Mouse (Mus musculus) limb, embryonic 12.5 days (tissue): Measurements from ENCODE around the gene Fam43a. TPM values are rescaled to one million over a fixed set of nuclear protein-coding genes. Genes with fewer than 3 reads are reported as not detected.

Source experiments
- ATAC-seq: fragments of 200-750 bp; cut with Nextera tagmentation; 2 replicates; pipeline ENCODE4 v1.8.0; 2017; ENCODE audit warnings: low read depth, moderate TSS enrichment; ENCODE audit not compliant: insufficient number of reproducible peaks, insufficient read depth, low FRiP score, low TSS enrichment
- H3K27ac ChIP-seq: fragments of 300-500 bp; sonication (generic); 2 replicates; pipeline ENCODE4 v1.5.1; 2016; ENCODE audit warnings: mild to moderate bottlenecking, moderate library complexity
- H3K27me3 ChIP-seq: fragments of 300-500 bp; sonication (generic); 2 replicates; pipeline ENCODE4 v1.6.1; 2016; ENCODE audit warnings: mild to moderate bottlenecking, moderate library complexity
- H3K36me3 ChIP-seq: fragments of 300-500 bp; sonication (generic); 2 replicates; pipeline ENCODE4 v1.6.1; 2016; ENCODE audit warnings: mild to moderate bottlenecking, moderate library complexity
- H3K4me1 ChIP-seq: fragments of 300-500 bp; sonication (generic); replicated peaks from 2 replicates; pipeline ENCODE4 v1.6.1; 2016
- H3K4me2 ChIP-seq: fragments of 300-500 bp; sonication (generic); 2 replicates; pipeline ENCODE4 v1.6.1; 2016; ENCODE audit warnings: mild to moderate bottlenecking, moderate library complexity
- H3K4me3 ChIP-seq: fragments of 300-500 bp; sonication (generic); replicated peaks from 2 replicates; pipeline ENCODE4 v1.5.1; 2016; ENCODE audit warnings: mild to moderate bottlenecking
- H3K9ac ChIP-seq: fragments of 300-500 bp; sonication (generic); replicated peaks from 2 replicates; pipeline ENCODE4 v1.6.1; 2016; ENCODE audit warnings: mild to moderate bottlenecking, moderate library complexity
- H3K9me3 ChIP-seq: fragments of 300-500 bp; sonication (generic); 2 replicates; pipeline ENCODE4 v1.6.1; 2016; ENCODE audit warnings: mild to moderate bottlenecking, moderate library complexity
- WGBS: fragments of 180-500 bp; shearing (Covaris S2); methylation state at CpG from one replicate; pipeline ENCODE4 v1.1.7; 2016; 5-methylcytosine and 5-hydroxymethylcytosine counted together
- polyA plus RNA-seq: library from polyadenylated mRNA; unstranded; fragments of >200 nt; fragmentation: Nextera tagmentation; extraction: Ambion mirVana; gene quantifications from 2 replicates; pipeline ENCODE4 v1.2.1, GENCODE M21; 2016

Fam43a gene
- polyA plus RNA-seq, result 11.2 and 12.0 TPM in 2 replicates

GRCm38 (mm10) chr16:30599491-30600268, at the start of gene Fam43a:
TSS of gene Fam43a (plus strand) at chr16:30599723.
- Histone ChIP-seq H3K27ac (peak within 1 kb of the TSS; percentile 53; the same call in 1 of the 2 replicates), H3K9ac (peak within 1 kb of the TSS; percentile 72), H3K36me3 (no peaks in the 10 kb centered on the region), H3K9me3 (no peaks in the 10 kb centered on the region), H3K27me3 (peaks cover 60% of the 10 kb centered on the region), H3K4me3 (peak within 1 kb of the TSS; percentile 63), H3K4me1 (peaks cover 47% of the 10 kb centered on the region), H3K4me2 (peak within 1 kb of the TSS; percentile 97)
- WGBS, result under 1% methylated on average over 63 of the region's 63 CpGs
- peak; percentile 45 for ATAC-seq

- H3K36me3 ChIP-seq, result peaks cover 16% of the 10 kb centered on the region
- peaks cover 17% of the 10 kb centered on the region for H3K4me1 ChIP-seq
- H3K4me3 ChIP-seq, result peak overlapping the region; percentile 72
- 0 out of 2 replicates have a peak, but pooled peaks cover 7% of the 10 kb centered on the region for H3K27me3 ChIP-seq
- peak; percentile 88 for ATAC-seq
- H3K27ac ChIP-seq, result 0 out of 2 replicates have a peak overlapping the region, but pooled peaks have one; percentile 64
- under 1% methylated on average over 63 of the region's 63 CpGs for WGBS
- peak overlapping the region; percentile 91 for H3K9ac ChIP-seq
- peak overlapping the region; percentile 65 for H3K4me2 ChIP-seq
- peaks cover 16% of the 10 kb centered on the region for H3K9me3 ChIP-seq
Observed at GRCm38 (mm10) chr16:30549966-30550747, 49.4 kb upstream of the Fam43a start.

DNA sequence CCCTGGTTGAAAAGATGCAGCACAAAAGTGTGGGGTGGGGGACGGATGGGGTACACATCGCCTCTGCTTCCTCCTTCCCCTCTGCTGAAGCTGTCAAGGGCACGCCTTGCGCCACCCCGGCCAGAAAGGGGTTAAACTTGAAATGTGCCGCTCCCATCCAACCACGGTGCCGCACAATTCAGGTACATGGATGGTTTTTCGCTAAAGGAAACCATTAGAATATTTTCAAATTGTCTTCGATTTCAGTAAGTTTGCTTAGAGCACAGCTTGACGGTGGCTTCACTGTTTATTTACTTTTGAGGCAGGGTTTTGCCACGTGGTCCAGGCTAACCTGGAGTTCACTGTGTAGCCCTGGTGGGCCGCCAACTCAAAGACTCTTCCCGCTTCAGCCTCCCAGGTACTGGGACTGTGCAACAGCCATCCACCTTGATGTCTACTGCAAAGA, 48.8 kb upstream of the Fam43a start, which contains the start of gene Tmem44:
Gene Tmem44, minus strand, starts transcription at position 95 of the 445 bp plus-strand sequence.
- 7% methylated on average over 14 of the region's 14 CpGs for WGBS
- H3K4me1 ChIP-seq, result peaks cover 17% of the 10 kb centered on the region
- H3K27ac ChIP-seq, result 0 out of 2 replicates have a peak within 1 kb of the TSS, but pooled peaks have one; percentile 64
- H3K27me3 ChIP-seq, result 0 out of 2 replicates have a peak, but pooled peaks cover 7% of the 10 kb centered on the region
- H3K4me2 ChIP-seq, result peak within 1 kb of the TSS; percentile 65
- H3K4me3 ChIP-seq, result peak within 1 kb of the TSS; percentile 72
- H3K9me3 ChIP-seq, result peaks cover 23% of the 10 kb centered on the region
- peak; percentile 29; the same call in 1 of the 2 replicates for ATAC-seq
- peaks cover 11% of the 10 kb centered on the region; the same call in 1 of the 2 replicates for H3K36me3 ChIP-seq
- H3K9ac ChIP-seq, result peak within 1 kb of the TSS; percentile 91

DNA sequence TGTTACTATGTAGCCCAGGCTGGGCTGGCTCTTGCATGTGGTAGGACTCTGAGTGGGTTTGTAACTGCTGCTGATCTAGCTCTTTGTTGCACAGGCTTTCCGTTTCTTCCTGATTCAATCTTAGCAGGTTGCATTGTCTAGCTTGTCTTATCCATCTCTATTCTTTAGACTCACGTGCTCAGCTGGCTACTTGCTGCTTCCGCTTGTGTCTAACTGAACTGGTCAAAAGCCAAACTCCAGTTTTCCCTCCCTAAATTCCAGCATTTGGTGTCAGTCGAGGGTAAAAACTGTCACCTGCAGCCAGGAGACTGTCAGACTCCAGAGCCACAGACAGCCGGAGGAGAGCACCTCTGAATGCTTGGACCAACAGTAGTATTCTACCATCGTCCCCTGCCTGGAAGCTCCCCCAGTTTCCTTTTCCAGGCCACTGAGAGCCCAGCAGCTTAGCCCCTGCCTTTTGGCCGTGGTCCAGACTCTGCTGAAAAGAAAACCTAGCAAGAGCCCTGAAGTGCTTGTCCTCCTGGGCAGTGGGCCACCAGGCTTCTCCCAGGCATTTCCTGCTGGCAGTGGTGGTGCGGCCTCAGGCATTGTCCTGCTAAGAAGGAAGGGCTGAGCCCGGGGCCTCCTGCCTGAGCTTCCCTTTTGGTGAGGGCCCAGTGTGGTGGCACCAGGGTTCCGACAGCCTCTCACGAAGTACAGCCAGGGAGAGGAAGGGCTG, 46.7 kb upstream of the Fam43a start:
- Histone ChIP-seq H3K9me3 (peaks cover 33% of the 10 kb centered on the region), H3K4me1 (peaks cover 17% of the 10 kb centered on the region), H3K27ac (peak overlapping the region; percentile 47; the same call in 1 of the 2 replicates), H3K27me3 (0 out of 2 replicates have a peak, but pooled peaks cover 7% of the 10 kb centered on the region), H3K36me3 (peaks cover 14% of the 10 kb centered on the region; the same call in 1 of the 2 replicates), H3K4me3 (no peak overlapping the region), H3K4me2 (no peak overlapping the region), H3K9ac (no peak overlapping the region)
- no peak for ATAC-seq
- WGBS, result 47% methylated on average over 11 of the region's 11 CpGs

DNA sequence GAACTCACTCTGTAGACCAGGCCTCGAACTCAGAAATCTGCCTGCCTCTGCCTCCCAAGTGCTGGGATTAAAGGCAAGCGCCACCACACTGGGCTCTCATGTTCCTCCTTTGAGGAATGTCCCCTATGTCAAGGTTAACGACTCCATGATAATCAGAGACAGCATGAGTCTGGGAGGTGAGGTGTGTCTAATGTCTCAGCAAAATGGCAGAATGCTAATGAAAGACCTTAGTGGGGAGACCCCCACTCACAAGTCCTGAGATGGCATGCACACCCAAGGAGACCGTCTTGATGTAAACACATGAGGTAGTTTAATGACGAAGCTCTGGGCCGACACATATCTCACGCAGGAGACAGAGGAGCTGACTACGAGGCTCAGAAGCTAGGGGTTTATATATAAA, 45.4 kb upstream of the Fam43a start:
- Histone ChIP-seq H3K27ac (no peak overlapping the region), H3K9ac (no peak overlapping the region), H3K4me3 (no peak overlapping the region), H3K4me1 (peaks cover 14% of the 10 kb centered on the region), H3K4me2 (no peak overlapping the region), H3K27me3 (0 out of 2 replicates have a peak, but pooled peaks cover 4% of the 10 kb centered on the region), H3K9me3 (peaks cover 33% of the 10 kb centered on the region), H3K36me3 (peaks cover 27% of the 10 kb centered on the region)
- 95% methylated on average over 8 of the region's 8 CpGs for WGBS
- ATAC-seq, result no peak

- Histone ChIP-seq H3K27me3 (no peaks in the 10 kb centered on the region), H3K27ac (no peak overlapping the region), H3K4me3 (no peak overlapping the region), H3K4me2 (no peak overlapping the region), H3K9ac (no peak overlapping the region), H3K36me3 (peaks cover 81% of the 10 kb centered on the region), H3K4me1 (no peaks in the 10 kb centered on the region), H3K9me3 (peaks cover 29% of the 10 kb centered on the region)
- WGBS, result 90% methylated on average over 5 of the region's 5 CpGs
- ATAC-seq, result no peak
Observed at GRCm38 (mm10) chr16:30559312-30559992, 40.1 kb upstream of the Fam43a start.

DNA sequence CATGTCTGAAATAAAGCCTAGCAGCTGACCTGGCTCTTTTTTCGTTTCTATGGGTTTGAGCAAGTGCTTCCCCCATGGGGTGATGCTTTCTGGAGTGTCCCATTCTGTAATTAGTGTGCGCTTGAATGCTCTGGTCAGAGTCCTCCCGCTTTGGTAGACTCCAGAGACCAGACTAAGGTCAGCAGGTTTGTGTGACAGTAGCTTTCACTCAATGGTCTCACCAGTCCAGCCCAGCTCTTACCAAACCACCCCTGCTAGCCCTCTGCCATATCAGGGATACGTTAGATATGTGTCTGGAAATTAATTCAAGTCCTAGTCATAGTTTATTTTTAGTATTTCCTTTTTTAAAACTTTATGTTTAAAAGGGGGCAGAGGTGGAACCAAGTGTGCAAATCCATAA, 38.9 kb upstream of the Fam43a start:
- no peak overlapping the region for H3K27ac ChIP-seq
- no peaks in the 10 kb centered on the region for H3K27me3 ChIP-seq
- H3K4me1 ChIP-seq, result no peaks in the 10 kb centered on the region
- no peak for ATAC-seq
- peaks cover 17% of the 10 kb centered on the region for H3K9me3 ChIP-seq
- 93% methylated on average over 4 of the region's 4 CpGs for WGBS
- H3K4me3 ChIP-seq, result no peak overlapping the region
- H3K36me3 ChIP-seq, result peaks cover 90% of the 10 kb centered on the region
- H3K9ac ChIP-seq, result no peak overlapping the region
- no peak overlapping the region for H3K4me2 ChIP-seq

GRCm38 (mm10) chr16:30565631-30566030, 33.9 kb upstream of the Fam43a start:
- H3K4me3 ChIP-seq, result no peak overlapping the region
- 92% methylated on average over 6 of the region's 6 CpGs for WGBS
- no peak overlapping the region for H3K27ac ChIP-seq
- no peaks in the 10 kb centered on the region for H3K4me1 ChIP-seq
- no peaks in the 10 kb centered on the region for H3K27me3 ChIP-seq
- H3K9me3 ChIP-seq, result no peaks in the 10 kb centered on the region
- H3K4me2 ChIP-seq, result no peak overlapping the region
- H3K9ac ChIP-seq, result no peak overlapping the region
- no peak for ATAC-seq
- H3K36me3 ChIP-seq, result peaks cover 100% of the 10 kb centered on the region

- no peak for ATAC-seq
- H3K9me3 ChIP-seq, result no peaks in the 10 kb centered on the region
- H3K27ac ChIP-seq, result no peak overlapping the region
- no peak overlapping the region for H3K9ac ChIP-seq
- WGBS, result 89% methylated on average over 4 of the region's 4 CpGs
- no peak overlapping the region for H3K4me2 ChIP-seq
- H3K36me3 ChIP-seq, result peaks cover 97% of the 10 kb centered on the region
- no peaks in the 10 kb centered on the region for H3K27me3 ChIP-seq
- H3K4me1 ChIP-seq, result no peaks in the 10 kb centered on the region
- H3K4me3 ChIP-seq, result no peak overlapping the region
Observed at GRCm38 (mm10) chr16:30570173-30570572, 29.4 kb upstream of the Fam43a start.

DNA sequence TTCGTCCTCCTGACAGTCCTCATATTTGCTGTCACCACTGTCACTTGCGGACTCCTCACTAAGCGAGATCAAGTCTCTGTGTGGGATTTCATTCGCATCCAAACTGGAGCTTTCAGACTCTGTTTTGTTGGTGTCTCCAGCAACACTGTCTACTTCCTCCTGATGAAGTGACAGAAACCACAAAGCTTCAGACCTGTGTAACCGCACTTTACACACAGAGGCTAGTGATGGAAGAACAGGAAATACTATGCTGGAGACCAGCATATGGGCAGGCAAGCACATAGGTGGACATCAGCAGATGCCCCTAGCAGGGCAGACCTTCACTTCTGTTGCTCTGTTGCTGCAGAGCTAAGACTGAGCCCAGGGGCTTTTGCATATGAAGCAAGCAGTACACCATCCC, 28.1 kb upstream of the Fam43a start:
- H3K4me1 ChIP-seq, result no peaks in the 10 kb centered on the region
- WGBS, result 94% methylated on average over 5 of the region's 5 CpGs
- H3K4me2 ChIP-seq, result no peak overlapping the region
- H3K9me3 ChIP-seq, result no peaks in the 10 kb centered on the region
- peaks cover 97% of the 10 kb centered on the region for H3K36me3 ChIP-seq
- H3K27me3 ChIP-seq, result no peaks in the 10 kb centered on the region
- no peak overlapping the region for H3K27ac ChIP-seq
- H3K9ac ChIP-seq, result no peak overlapping the region
- ATAC-seq, result no peak
- no peak overlapping the region for H3K4me3 ChIP-seq
